Mouse (Mus musculus): ENCODE measurements around the gene B4gat1. TPM values are rescaled to one million over a fixed set of nuclear protein-coding genes. Genes with fewer than 3 reads are reported as not detected.
A peak's percentile ranks its signal among the peaks of the same experiment; 100 is the strongest.

Gene B4gat1
- polyA plus RNA-seq, 1 experiment from 2014 or later: 47.6 TPM

DNA sequence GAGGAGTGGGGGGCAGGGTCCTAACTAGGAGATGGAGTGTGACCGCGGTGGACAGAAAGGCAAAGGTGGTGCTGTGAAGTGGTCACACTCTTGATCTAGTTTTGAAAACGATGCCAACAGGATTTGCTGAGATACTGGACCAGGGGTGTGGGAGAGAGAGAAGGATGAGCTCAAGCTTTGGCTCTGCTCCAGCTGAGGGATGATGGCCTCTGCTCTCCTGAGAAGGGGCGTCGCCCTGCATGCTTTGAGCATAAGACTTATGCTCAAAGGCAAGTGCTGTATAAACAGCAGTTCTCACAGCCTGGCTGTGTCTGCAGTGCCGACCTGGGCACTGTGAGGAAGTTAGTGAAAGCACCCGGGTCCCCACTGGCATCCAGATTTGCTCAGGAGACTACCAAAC lies 26.5 kb downstream of the B4gat1 start:
- no peak overlapping the region for H3K4me3 ChIP-seq (ENCODE audit: low read length)
- WGBS: 31% methylated on average over 7 of the region's 7 CpGs
- no peak overlapping the region for H3K9ac ChIP-seq (ENCODE audit: low read length)
- ATAC-seq (ENCODE audit: low read depth): no peak
- peaks cover 14% of the 10 kb centered on the region for H3K27me3 ChIP-seq (ENCODE audit: control insufficient read depth, insufficient read depth, low read depth, low read length)
- no peaks in the 10 kb centered on the region for H3K36me3 ChIP-seq (ENCODE audit: control insufficient read depth, insufficient read depth, low read length)
- H3K9me3 ChIP-seq (ENCODE audit: control insufficient read depth, low read length): no peaks in the 10 kb centered on the region
- H3K27ac ChIP-seq (ENCODE audit: low read length): no peak overlapping the region
- H3K4me1 ChIP-seq (replicated peaks; ENCODE audit: control insufficient read depth, insufficient read depth, low read length): peaks cover 34% of the 10 kb centered on the region
- H3K4me2 ChIP-seq (ENCODE audit: low read depth, low read length): no peak overlapping the region

DNA sequence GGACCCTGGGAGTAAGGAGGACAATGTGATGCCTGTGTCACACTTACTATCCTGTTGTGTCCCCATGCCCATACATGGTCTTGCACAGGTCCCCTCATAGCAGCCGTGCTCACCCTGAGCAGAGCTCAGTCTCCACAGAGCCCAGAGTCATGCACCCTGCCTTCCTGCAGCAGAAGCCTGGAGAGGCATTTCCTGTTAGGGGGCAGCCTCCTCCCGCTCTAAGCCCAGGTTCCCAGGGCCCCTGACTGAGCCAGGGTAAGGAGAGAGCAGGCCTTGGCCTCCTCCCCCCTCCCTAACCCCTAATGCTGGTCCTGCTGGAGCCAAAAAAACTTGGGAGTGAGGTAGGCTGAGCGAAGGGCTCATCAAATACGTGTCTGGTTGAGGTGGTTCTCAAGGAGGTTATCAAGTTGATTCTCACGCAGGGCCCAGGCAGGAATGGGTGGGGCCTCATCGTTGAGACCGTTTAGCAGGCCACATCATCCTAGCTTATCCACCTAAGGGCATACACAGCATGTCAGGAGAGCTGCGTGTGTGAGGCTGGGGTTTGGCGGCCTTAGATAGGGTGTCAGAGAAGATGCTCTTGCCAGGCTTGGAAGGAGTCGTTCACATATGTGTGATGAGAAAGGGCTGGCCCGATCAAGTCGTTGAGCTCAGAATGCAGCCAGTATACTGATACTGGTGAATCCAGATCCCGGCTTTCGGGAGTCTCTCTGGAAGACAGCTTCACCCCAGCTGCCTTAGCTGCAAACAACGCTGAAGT lies 28.6 kb downstream of the B4gat1 start:
- Histone ChIP-seq H3K27ac (ENCODE audit: low read length) (peak overlapping the region; percentile 71), H3K9ac (ENCODE audit: low read length) (peak overlapping the region; percentile 37; the same call in 1 of the 2 replicates), H3K4me2 (ENCODE audit: low read depth, low read length) (peak overlapping the region; percentile 83), H3K4me1 (replicated peaks; ENCODE audit: control insufficient read depth, insufficient read depth, low read length) (peaks cover 28% of the 10 kb centered on the region), H3K9me3 (ENCODE audit: control insufficient read depth, low read length) (no peaks in the 10 kb centered on the region), H3K27me3 (ENCODE audit: control insufficient read depth, insufficient read depth, low read depth, low read length) (peaks cover 19% of the 10 kb centered on the region), H3K36me3 (ENCODE audit: control insufficient read depth, insufficient read depth, low read length) (no peaks in the 10 kb centered on the region), H3K4me3 (ENCODE audit: low read length) (peak overlapping the region; percentile 62)
- 6% methylated on average over 15 of the region's 15 CpGs for WGBS
- ATAC-seq (ENCODE audit: low read depth): peak; percentile 11

DNA sequence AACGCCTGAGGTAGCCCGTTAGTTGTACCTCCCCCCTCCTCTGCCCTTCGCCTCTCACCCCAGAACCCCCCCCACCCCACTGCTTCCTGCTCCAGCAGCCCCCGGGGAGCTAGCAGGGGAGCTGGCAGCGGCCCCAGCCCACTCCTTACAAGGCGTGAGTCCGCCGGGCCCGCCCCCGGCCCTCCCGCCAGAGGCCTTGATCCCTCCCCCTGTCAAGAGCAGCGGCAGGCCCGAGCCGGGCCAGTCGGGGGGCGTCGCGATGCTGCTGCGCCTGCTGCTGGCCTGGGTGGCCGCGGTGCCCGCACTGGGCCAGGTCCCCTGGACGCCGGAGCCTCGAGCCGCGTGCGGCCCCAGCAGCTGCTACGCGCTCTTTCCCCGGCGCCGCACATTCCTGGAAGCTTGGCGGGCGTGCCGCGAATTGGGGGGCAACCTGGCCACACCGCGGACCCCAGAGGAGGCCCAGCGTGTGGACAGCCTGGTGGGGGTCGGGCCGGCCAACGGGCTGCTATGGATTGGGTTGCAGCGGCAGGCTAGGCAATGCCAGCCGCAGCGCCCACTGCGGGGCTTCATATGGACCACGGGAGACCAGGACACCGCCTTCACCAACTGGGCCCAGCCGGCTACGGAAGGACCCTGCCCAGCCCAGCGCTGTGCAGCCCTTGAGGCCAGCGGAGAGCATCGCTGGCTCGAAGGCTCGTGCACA lies 29.4 kb downstream of the B4gat1 start, which contains the start of gene Cd248:
TSS of gene Cd248 (plus strand) at position 212 of the 703 bp plus-strand sequence.
- Histone ChIP-seq H3K9me3 (ENCODE audit: control insufficient read depth, low read length) (no peaks in the 10 kb centered on the region), H3K4me2 (ENCODE audit: low read depth, low read length) (peak within 1 kb of the TSS; percentile 83), H3K4me1 (replicated peaks; ENCODE audit: control insufficient read depth, insufficient read depth, low read length) (peaks cover 28% of the 10 kb centered on the region), H3K36me3 (ENCODE audit: control insufficient read depth, insufficient read depth, low read length) (no peaks in the 10 kb centered on the region), H3K9ac (ENCODE audit: low read length) (peak within 1 kb of the TSS; percentile 76), H3K27me3 (ENCODE audit: control insufficient read depth, insufficient read depth, low read depth, low read length) (peaks cover 19% of the 10 kb centered on the region), H3K4me3 (ENCODE audit: low read length) (peak within 1 kb of the TSS; percentile 62), H3K27ac (ENCODE audit: low read length) (peak within 1 kb of the TSS; percentile 71)
- 1% methylated on average over 55 of the region's 56 CpGs for WGBS
- peak; percentile 82 for ATAC-seq (ENCODE audit: low read depth)

DNA sequence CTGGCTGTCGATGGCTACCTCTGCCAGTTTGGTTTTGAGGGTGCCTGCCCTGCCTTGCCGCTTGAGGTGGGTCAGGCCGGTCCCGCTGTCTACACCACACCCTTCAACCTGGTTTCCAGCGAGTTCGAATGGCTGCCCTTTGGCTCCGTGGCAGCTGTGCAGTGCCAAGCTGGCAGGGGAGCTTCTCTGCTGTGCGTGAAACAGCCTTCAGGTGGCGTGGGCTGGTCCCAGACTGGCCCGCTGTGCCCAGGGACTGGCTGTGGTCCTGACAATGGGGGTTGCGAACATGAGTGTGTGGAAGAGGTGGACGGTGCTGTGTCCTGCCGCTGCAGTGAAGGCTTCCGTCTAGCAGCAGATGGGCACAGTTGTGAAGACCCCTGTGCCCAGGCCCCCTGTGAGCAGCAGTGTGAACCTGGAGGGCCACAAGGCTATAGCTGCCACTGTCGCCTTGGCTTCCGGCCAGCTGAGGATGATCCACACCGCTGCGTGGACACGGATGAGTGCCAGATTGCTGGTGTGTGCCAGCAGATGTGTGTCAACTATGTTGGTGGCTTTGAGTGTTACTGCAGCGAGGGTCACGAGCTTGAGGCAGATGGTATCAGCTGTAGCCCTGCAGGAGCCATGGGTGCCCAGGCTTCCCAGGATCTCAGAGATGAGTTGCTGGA lies 30.1 kb downstream of the B4gat1 start:
- WGBS: 23% methylated on average over 21 of the region's 21 CpGs
- no peak for ATAC-seq (ENCODE audit: low read depth)
- Histone ChIP-seq H3K9ac (ENCODE audit: low read length) (peak overlapping the region; percentile 76), H3K27ac (ENCODE audit: low read length) (no peak overlapping the region; the same call in 1 of the 2 replicates), H3K4me3 (ENCODE audit: low read length) (peak overlapping the region; percentile 62), H3K9me3 (ENCODE audit: control insufficient read depth, low read length) (no peaks in the 10 kb centered on the region), H3K4me1 (replicated peaks; ENCODE audit: control insufficient read depth, insufficient read depth, low read length) (peaks cover 28% of the 10 kb centered on the region), H3K4me2 (ENCODE audit: low read depth, low read length) (peak overlapping the region; percentile 83), H3K36me3 (ENCODE audit: control insufficient read depth, insufficient read depth, low read length) (no peaks in the 10 kb centered on the region), H3K27me3 (ENCODE audit: control insufficient read depth, insufficient read depth, low read depth, low read length) (peaks cover 19% of the 10 kb centered on the region)

DNA sequence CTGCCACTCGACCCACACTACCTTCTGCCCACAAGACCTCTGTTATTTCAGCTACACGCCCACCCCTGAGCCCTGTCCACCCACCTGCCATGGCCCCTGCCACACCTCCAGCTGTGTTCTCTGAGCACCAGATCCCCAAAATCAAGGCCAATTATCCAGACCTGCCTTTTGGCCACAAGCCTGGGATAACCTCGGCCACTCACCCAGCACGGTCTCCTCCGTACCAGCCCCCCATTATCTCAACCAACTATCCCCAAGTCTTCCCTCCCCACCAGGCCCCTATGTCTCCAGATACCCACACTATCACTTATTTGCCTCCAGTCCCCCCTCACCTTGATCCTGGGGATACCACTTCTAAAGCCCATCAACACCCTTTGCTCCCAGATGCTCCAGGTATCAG lies 30.9 kb downstream of the B4gat1 start:
- no peaks in the 10 kb centered on the region for H3K36me3 ChIP-seq (ENCODE audit: control insufficient read depth, insufficient read depth, low read length)
- peak overlapping the region; percentile 48 for H3K9ac ChIP-seq (ENCODE audit: low read length)
- peak overlapping the region; percentile 20; the same call in 1 of the 2 replicates for H3K27ac ChIP-seq (ENCODE audit: low read length)
- H3K27me3 ChIP-seq (ENCODE audit: control insufficient read depth, insufficient read depth, low read depth, low read length): peaks cover 19% of the 10 kb centered on the region
- H3K9me3 ChIP-seq (ENCODE audit: control insufficient read depth, low read length): no peaks in the 10 kb centered on the region
- 65% methylated on average over 5 of the region's 5 CpGs for WGBS
- peak overlapping the region; percentile 62 for H3K4me3 ChIP-seq (ENCODE audit: low read length)
- peaks cover 28% of the 10 kb centered on the region for H3K4me1 ChIP-seq (replicated peaks; ENCODE audit: control insufficient read depth, insufficient read depth, low read length)
- H3K4me2 ChIP-seq (ENCODE audit: low read depth, low read length): peak overlapping the region; percentile 83
- ATAC-seq (ENCODE audit: low read depth): no peak

DNA sequence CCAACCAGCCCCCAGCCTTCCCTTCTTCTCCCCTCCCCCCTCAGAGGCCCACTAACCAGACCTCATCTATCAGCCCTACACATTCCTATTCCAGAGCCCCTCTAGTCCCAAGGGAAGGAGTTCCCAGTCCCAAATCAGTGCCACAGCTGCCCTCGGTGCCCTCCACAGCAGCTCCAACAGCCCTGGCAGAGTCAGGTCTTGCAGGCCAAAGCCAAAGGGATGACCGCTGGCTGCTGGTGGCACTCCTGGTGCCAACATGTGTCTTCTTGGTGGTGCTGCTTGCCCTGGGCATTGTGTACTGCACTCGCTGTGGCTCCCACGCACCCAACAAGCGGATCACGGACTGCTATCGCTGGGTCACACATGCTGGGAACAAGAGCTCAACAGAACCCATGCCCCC lies 31.4 kb downstream of the B4gat1 start:
- Histone ChIP-seq H3K4me2 (ENCODE audit: low read depth, low read length) (peak overlapping the region; percentile 83), H3K36me3 (ENCODE audit: control insufficient read depth, insufficient read depth, low read length) (no peaks in the 10 kb centered on the region), H3K4me1 (replicated peaks; ENCODE audit: control insufficient read depth, insufficient read depth, low read length) (peaks cover 26% of the 10 kb centered on the region), H3K27ac (ENCODE audit: low read length) (peak overlapping the region; percentile 20; the same call in 1 of the 2 replicates), H3K27me3 (ENCODE audit: control insufficient read depth, insufficient read depth, low read depth, low read length) (peaks cover 19% of the 10 kb centered on the region), H3K9ac (ENCODE audit: low read length) (peak overlapping the region; percentile 48), H3K9me3 (ENCODE audit: control insufficient read depth, low read length) (no peaks in the 10 kb centered on the region), H3K4me3 (ENCODE audit: low read length) (peak overlapping the region; percentile 62)
- ATAC-seq (ENCODE audit: low read depth): no peak
- WGBS: 62% methylated on average over 7 of the region's 7 CpGs

DNA sequence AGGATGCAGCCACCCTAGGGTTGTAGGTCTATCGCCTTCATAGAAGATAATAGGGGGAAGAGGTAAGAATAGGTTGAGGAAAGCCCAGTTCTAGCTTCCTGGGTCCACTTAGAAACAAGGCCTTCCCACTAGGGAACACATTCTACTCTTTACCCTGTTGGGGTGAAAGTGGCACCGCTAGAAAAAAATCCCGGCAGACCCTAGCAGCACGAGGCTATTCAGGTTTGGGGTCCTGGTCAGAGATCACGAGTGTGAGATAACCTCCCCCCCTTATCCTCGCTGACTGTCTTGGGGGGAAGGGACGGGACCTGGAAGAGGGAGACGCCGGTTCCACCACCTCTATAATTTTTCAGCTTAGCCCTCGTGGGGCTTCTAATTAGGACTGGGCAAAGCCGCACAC lies 32.5 kb downstream of the B4gat1 start:
- 7% methylated on average over 11 of the region's 11 CpGs for WGBS
- Histone ChIP-seq H3K9me3 (ENCODE audit: control insufficient read depth, low read length) (no peaks in the 10 kb centered on the region), H3K4me3 (ENCODE audit: low read length) (peak overlapping the region; percentile 62), H3K27me3 (ENCODE audit: control insufficient read depth, insufficient read depth, low read depth, low read length) (peaks cover 24% of the 10 kb centered on the region), H3K27ac (ENCODE audit: low read length) (peak overlapping the region; percentile 83), H3K36me3 (ENCODE audit: control insufficient read depth, insufficient read depth, low read length) (no peaks in the 10 kb centered on the region), H3K4me1 (replicated peaks; ENCODE audit: control insufficient read depth, insufficient read depth, low read length) (peaks cover 21% of the 10 kb centered on the region), H3K4me2 (ENCODE audit: low read depth, low read length) (peak overlapping the region; percentile 83), H3K9ac (ENCODE audit: low read length) (peak overlapping the region; percentile 48)
- no peak for ATAC-seq (ENCODE audit: low read depth)

DNA sequence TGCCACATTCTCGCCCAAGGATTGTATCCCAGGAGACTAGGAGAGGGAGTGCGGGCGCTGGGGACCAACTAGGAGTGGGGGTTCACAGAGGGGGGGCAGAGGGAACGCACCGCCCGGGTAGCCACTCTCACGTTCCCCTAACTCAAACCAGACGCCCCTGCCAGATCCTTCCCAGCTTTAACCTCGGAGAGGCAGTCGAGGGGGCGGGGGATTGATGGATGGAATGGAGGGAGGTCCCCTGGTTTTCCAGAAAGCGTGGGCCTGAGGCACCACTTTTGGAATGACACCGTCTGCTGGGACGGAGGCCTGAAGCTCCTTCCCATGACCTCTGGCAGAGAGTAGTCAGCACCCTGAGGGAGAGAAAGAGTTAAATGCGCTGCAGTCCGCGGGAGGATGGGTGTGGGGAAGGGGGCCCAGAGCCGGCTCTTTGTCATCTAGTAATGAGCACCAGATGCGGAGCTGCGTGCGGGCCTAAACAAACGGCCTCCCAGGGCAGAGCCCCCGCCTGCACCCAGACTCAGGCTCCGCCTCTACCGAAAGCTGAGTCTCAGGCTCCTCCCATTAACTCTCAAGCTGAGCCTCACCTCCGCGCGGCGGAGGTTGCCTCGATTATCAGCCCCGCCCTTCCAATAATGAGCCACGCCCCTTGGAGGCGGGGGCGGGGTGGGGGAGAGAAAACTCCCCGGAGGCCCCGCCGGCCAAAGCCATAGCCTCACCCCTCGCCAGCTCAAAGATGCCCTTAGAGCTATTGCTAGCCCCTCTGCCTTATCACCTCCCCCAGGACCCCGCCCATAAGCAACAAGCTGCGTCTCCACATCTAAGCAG lies 33.1 kb downstream of the B4gat1 start:
- peaks cover 24% of the 10 kb centered on the region for H3K27me3 ChIP-seq (ENCODE audit: control insufficient read depth, insufficient read depth, low read depth, low read length)
- peak overlapping the region; percentile 62 for H3K4me3 ChIP-seq (ENCODE audit: low read length)
- H3K36me3 ChIP-seq (ENCODE audit: control insufficient read depth, insufficient read depth, low read length): no peaks in the 10 kb centered on the region
- under 1% methylated on average over 39 of the region's 40 CpGs for WGBS
- H3K4me1 ChIP-seq (replicated peaks; ENCODE audit: control insufficient read depth, insufficient read depth, low read length): peaks cover 21% of the 10 kb centered on the region
- peak overlapping the region; percentile 48 for H3K9ac ChIP-seq (ENCODE audit: low read length)
- H3K9me3 ChIP-seq (ENCODE audit: control insufficient read depth, low read length): no peaks in the 10 kb centered on the region
- peak overlapping the region; percentile 83 for H3K4me2 ChIP-seq (ENCODE audit: low read depth, low read length)
- peak; percentile 86 for ATAC-seq (ENCODE audit: low read depth)
- H3K27ac ChIP-seq (ENCODE audit: low read length): peak overlapping the region; percentile 83

Measured in lung, embryonic 16.5 days (tissue).